Comparison of ENCODE assay signal across 7 mouse cellular contexts in genomic region chrX:94177715-94178340, GRCm38 (mm10). TPM values are rescaled to one million over a fixed set of nuclear protein-coding genes. Genes with fewer than 3 reads are reported as not detected.
DNase-seq lines count a peak whose midpoint lies in the region; ATAC-seq lines count a peak whose summit lies in the region.

No protein-coding gene starts in this region.

- no peaks in the 10 kb centered on the region for H3K4me1 ChIP-seq in intestine, embryonic 15.5 days (replicated peaks)
- H3K4me1 ChIP-seq in midbrain, embryonic 10.5 days, result peaks cover 1% of the 10 kb centered on the region

- H3K4me3 ChIP-seq in intestine, embryonic 15.5 days (replicated peaks), result peak overlapping the region; percentile 56
- peak overlapping the region; percentile 64 for H3K4me3 ChIP-seq in midbrain, embryonic 10.5 days

- under 1% methylated on average over 54 of the region's 55 CpGs for WGBS in intestine, embryonic 15.5 days
- WGBS in midbrain, embryonic 10.5 days, result 1% methylated on average over 55 of the region's 55 CpGs

- no peaks in the 10 kb centered on the region for H3K36me3 ChIP-seq in intestine, embryonic 15.5 days
- no peaks in the 10 kb centered on the region for H3K36me3 ChIP-seq in midbrain, embryonic 10.5 days

- peak; percentile 99 for ATAC-seq in intestine, embryonic 15.5 days

- intact Hi-C loops in left cerebral cortex, postnatal 25 days (cut with DNase I), result loop anchor here (1.0 kb wide), 1 partner anchor 56 kb away; no protein-coding TSS in a partner anchor

- no peaks in the 10 kb centered on the region for H3K27me3 ChIP-seq in intestine, embryonic 15.5 days (replicated peaks)
- peaks cover 81% of the 10 kb centered on the region for H3K27me3 ChIP-seq in midbrain, embryonic 10.5 days (ENCODE audit: low read depth, poor library complexity, severe bottlenecking)

- peak overlapping the region; percentile 51 for H3K9ac ChIP-seq in intestine, embryonic 15.5 days

- H3K4me2 ChIP-seq in intestine, embryonic 15.5 days (replicated peaks), result peak overlapping the region; percentile 62

- H3K27ac ChIP-seq in intestine, embryonic 15.5 days, result peak overlapping the region; percentile 99
- peak overlapping the region; percentile 93 for H3K27ac ChIP-seq in midbrain, embryonic 10.5 days (replicated peaks)

- H3K9me3 ChIP-seq in intestine, embryonic 15.5 days, result no peaks in the 10 kb centered on the region
- no peaks in the 10 kb centered on the region for H3K9me3 ChIP-seq in midbrain, embryonic 10.5 days (replicated peaks)

- DNase-seq in adrenal gland, adult 18-20 months (ENCODE audit: low spot score in 2 of 2), result peak; percentile 70 to 89
- DNase-seq in embryo, embryonic 11 days, result peak; percentile 91
- peak; percentile 93 for DNase-seq in gastrocnemius, postnatal 25 days
- DNase-seq in left cerebral cortex, postnatal 25 days (ENCODE audit: low spot score in 2 of 2), result peak; percentile 94 to 97
- DNase-seq in midbrain, embryonic 10.5 days (ENCODE audit: low spot score), result peak; percentile 90
- peak; percentile 76 for DNase-seq in right cerebral cortex, postnatal 4 days

RNA-seq across cellular contexts. Expression of gene Eif2s3x, which starts 34.8 kb away (rescaled TPM):
- 100 to 1,000 TPM; 138 to 199 TPM for total RNA-seq in adrenal gland, adult 18-20 months (2021)
- total RNA-seq in gastrocnemius, postnatal 25 days (2021), result 100 to 1,000 TPM in 1 of 2 experiments, 10 to 100 TPM in 1; 81.6 to 122 TPM
- 64.5 and 70.6 TPM in 2 replicates for polyA plus RNA-seq in intestine, embryonic 15.5 days (2015; fragmentation: Nextera tagmentation; extraction: Ambion mirVana)
- 100 to 1,000 TPM in 1 of 2 experiments, 10 to 100 TPM in 1; 94.0 to 149 TPM for total RNA-seq in left cerebral cortex, postnatal 25 days (2021)
- 109 and 112 TPM in 2 replicates for polyA plus RNA-seq in midbrain, embryonic 10.5 days (2016; fragmentation: Nextera tagmentation; extraction: Ambion mirVana)

RNA-seq across cellular contexts. Expression of gene Zfx, which starts 54.3 kb away (rescaled TPM):
- total RNA-seq in adrenal gland, adult 18-20 months (2021), result 10 to 100 TPM; 28.0 to 29.3 TPM
- 10 to 100 TPM; 16.0 to 20.2 TPM for total RNA-seq in gastrocnemius, postnatal 25 days (2021)
- polyA plus RNA-seq in intestine, embryonic 15.5 days (2015; fragmentation: Nextera tagmentation; extraction: Ambion mirVana), result 27.2 and 27.8 TPM in 2 replicates
- total RNA-seq in left cerebral cortex, postnatal 25 days (2021), result 10 to 100 TPM; 31.3 to 32.1 TPM
- 27.0 and 27.5 TPM in 2 replicates for polyA plus RNA-seq in midbrain, embryonic 10.5 days (2016; fragmentation: Nextera tagmentation; extraction: Ambion mirVana)

RNA-seq across cellular contexts. Expression of gene Klhl15, which starts 56.6 kb away (rescaled TPM):
- 10 to 100 TPM; 12.0 to 15.1 TPM for total RNA-seq in adrenal gland, adult 18-20 months (2021)
- total RNA-seq in gastrocnemius, postnatal 25 days (2021), result 1 to 10 TPM; 4.6 to 5.0 TPM
- polyA plus RNA-seq in intestine, embryonic 15.5 days (2015; fragmentation: Nextera tagmentation; extraction: Ambion mirVana), result 6.0 and 6.6 TPM in 2 replicates
- 10 to 100 TPM; 24.9 to 27.2 TPM for total RNA-seq in left cerebral cortex, postnatal 25 days (2021)
- 7.1 and 10.1 TPM in 2 replicates for polyA plus RNA-seq in midbrain, embryonic 10.5 days (2016; fragmentation: Nextera tagmentation; extraction: Ambion mirVana)

Comparison
In these comparisons a context has a peak if more than half of its experiments do, and no peak if none do; other contexts are left out.
1. Peak in every context shown above with its lines: DNase-seq, ATAC-seq, H3K4me3 ChIP-seq and H3K27ac ChIP-seq.